Mouse (Mus musculus) layer of hippocampus, adult 18-20 months (tissue): ENCODE results near the gene Cldn34c3. TPM values are rescaled to one million over a fixed set of nuclear protein-coding genes. Genes with fewer than 3 reads are reported as not detected.
"Not testable (repeated sequence)": the region's sequence is repeated elsewhere in the genome, so short reads cannot be mapped to it uniquely, and the experiment has no call there.

Experiments
- DNase-seq, 2 experiments: peaks; one replicate each; pipeline ENCODE4 v3.0.0; 2022; ENCODE audit warnings: low spot score in 2 of 2
- long read RNA-seq: library from polyadenylated mRNA; stranded (forward); transcript quantifications from one replicate; pipeline ENCODE4 v2.0.0, GENCODE M21; 2021
- total RNA-seq, 2 experiments: library from RNA; stranded (reverse); gene quantifications; 2 replicates each; pipeline ENCODE4 v1.2.3; 2021

The Cldn34c3 gene
- not detected for total RNA-seq
- long read RNA-seq = 0 reads

GRCm38 (mm10) chrX:123793365-123793764 lies at the start of gene Cldn34c3:
Cldn34c3 (plus strand) TSS chrX:123793665.
- not testable (repeated sequence) for DNase-seq

Other genes with a start within 250 kb of the Cldn34c3 start
- 1 to 10 TPM in 1 of 2 experiments, not detected in 1; 2.4 TPM for gene Cldn34c2, start 212.0 kb upstream of the Cldn34c3 start, total RNA-seq
- gene Gm17467, start 88.9 kb upstream of the Cldn34c3 start, total RNA-seq = not detected